Mouse (Mus musculus) hindbrain, embryonic 11.5 days (tissue): ENCODE results near the gene Cyp4f13. TPM values are rescaled to one million over a fixed set of nuclear protein-coding genes. Genes with fewer than 3 reads are reported as not detected.
A peak's percentile ranks its signal among the peaks of the same experiment; 100 is the strongest.

Experiments used
- ATAC-seq: fragments of 200-750 bp; cut with Nextera tagmentation; 2 replicates; pipeline ENCODE4 v1.8.0; 2017; ENCODE audit warnings: mild to moderate bottlenecking, moderate TSS enrichment, moderate library complexity; ENCODE audit not compliant: low FRiP score
- DNase-seq: peaks from one replicate; pipeline ENCODE4 v3.0.0-alpha.2; 2015; ENCODE audit warnings: low spot score
- H3K27ac ChIP-seq: fragments of 300-500 bp; sonication (generic); 2 replicates; pipeline ENCODE4 v1.5.1; 2014; ENCODE audit warnings: mild to moderate bottlenecking, low read depth, low read length
- H3K27me3 ChIP-seq: fragments of 300-500 bp; sonication (generic); 2 replicates; pipeline ENCODE4 v1.6.1; 2014; ENCODE audit warnings: mild to moderate bottlenecking, low read length, moderate library complexity, mixed read lengths; ENCODE audit not compliant: control insufficient read depth, insufficient read depth
- H3K36me3 ChIP-seq: fragments of 300-500 bp; sonication (generic); 2 replicates; pipeline ENCODE4 v1.6.1; 2014; ENCODE audit warnings: mild to moderate bottlenecking, low read length, moderate library complexity, mixed read lengths; ENCODE audit not compliant: control insufficient read depth, insufficient read depth
- H3K4me1 ChIP-seq: fragments of 300-500 bp; sonication (generic); replicated peaks from 2 replicates; pipeline ENCODE4 v1.6.1; 2014; ENCODE audit warnings: low read length, mixed read lengths; ENCODE audit not compliant: control insufficient read depth, insufficient read depth
- H3K4me2 ChIP-seq: fragments of 300-500 bp; sonication (generic); replicated peaks from 2 replicates; pipeline ENCODE4 v1.6.1; 2014; ENCODE audit warnings: mild to moderate bottlenecking, low read depth, low read length
- H3K4me3 ChIP-seq: fragments of 300-500 bp; sonication (generic); 2 replicates; pipeline ENCODE4 v1.5.1; 2014; ENCODE audit warnings: low read depth, low read length
- H3K9ac ChIP-seq: fragments of 300-500 bp; sonication (generic); 2 replicates; pipeline ENCODE4 v1.6.1; 2014; ENCODE audit warnings: low read depth, low read length
- H3K9me3 ChIP-seq: fragments of 300-500 bp; sonication (generic); 2 replicates; pipeline ENCODE4 v1.6.1; 2016; ENCODE audit warnings: low read length; ENCODE audit not compliant: control insufficient read depth
- WGBS: fragments of 180-500 bp; shearing (Covaris S2); extraction: QIAGEN DNeasy Blood & Tissue Kit; methylation state at CpG from one replicate; pipeline ENCODE4 v1.1.7; 2014; 5-methylcytosine and 5-hydroxymethylcytosine counted together
- polyA plus RNA-seq: library from polyadenylated mRNA; unstranded; fragments of >200 nt; fragmentation: Nextera tagmentation; extraction: Ambion mirVana; gene quantifications from 2 replicates; pipeline ENCODE4 v1.2.1, GENCODE M21; 2014

The Cyp4f13 gene
- polyA plus RNA-seq: 3.1 and 5.5 TPM in 2 replicates

- no peaks in the 10 kb centered on the region for H3K27me3 ChIP-seq
- no peaks in the 10 kb centered on the region for H3K4me1 ChIP-seq
- DNase-seq: peak; percentile 71
- H3K9me3 ChIP-seq: no peaks in the 10 kb centered on the region
- H3K36me3 ChIP-seq: no peaks in the 10 kb centered on the region
- H3K9ac ChIP-seq: no peak within 1 kb of the TSS
- peak within 1 kb of the TSS; percentile 19; the same call in 1 of the 2 replicates for H3K4me2 ChIP-seq
- no peak for ATAC-seq
- 42% methylated on average over 12 of the region's 12 CpGs for WGBS
- H3K27ac ChIP-seq: no peak within 1 kb of the TSS
- H3K4me3 ChIP-seq: peak within 1 kb of the TSS; percentile 22
Observed at GRCm38 (mm10) chr17:32947215-32947914, at the start of gene Cyp4f13. Cyp4f13 (minus strand) TSS chr17:32947402.

GRCm38 (mm10) chr17:32992699-32993474 lies 45.7 kb upstream of the Cyp4f13 start, which contains the start of gene Zfp952:
Zfp952 (plus strand) TSS chr17:32993129.
- Histone ChIP-seq H3K9me3 (no peaks in the 10 kb centered on the region), H3K4me2 (peak within 1 kb of the TSS; percentile 68), H3K4me1 (0 out of 2 replicates have a peak, but pooled peaks cover 4% of the 10 kb centered on the region), H3K9ac (peak within 1 kb of the TSS; percentile 67), H3K36me3 (no peaks in the 10 kb centered on the region), H3K27me3 (no peaks in the 10 kb centered on the region), H3K27ac (0 out of 2 replicates have a peak within 1 kb of the TSS, but pooled peaks have one; percentile 30), H3K4me3 (peak within 1 kb of the TSS; percentile 65)
- DNase-seq (peak; percentile 88), ATAC-seq (peak; percentile 93)
- WGBS: 2% methylated on average over 21 of the region's 21 CpGs

- 71% methylated on average over 12 of the region's 12 CpGs for WGBS
- no peaks in the 10 kb centered on the region for H3K27me3 ChIP-seq
- no peak overlapping the region for H3K27ac ChIP-seq
- peak overlapping the region; percentile 68; the same call in 1 of the 2 replicates for H3K4me2 ChIP-seq
- H3K4me1 ChIP-seq: 0 out of 2 replicates have a peak, but pooled peaks cover 4% of the 10 kb centered on the region
- H3K9ac ChIP-seq: no peak overlapping the region
- H3K9me3 ChIP-seq: no peaks in the 10 kb centered on the region
- 0 out of 2 replicates have a peak overlapping the region, but pooled peaks have one; percentile 65 for H3K4me3 ChIP-seq
- peak; percentile 27 for DNase-seq
- ATAC-seq: no peak
- H3K36me3 ChIP-seq: no peaks in the 10 kb centered on the region
Observed at GRCm38 (mm10) chr17:32991965-32992698, 44.9 kb upstream of the Cyp4f13 start.

GRCm38 (mm10) chr17:32986301-32986700 lies 39.1 kb upstream of the Cyp4f13 start:
- H3K27ac ChIP-seq: no peak overlapping the region
- H3K4me2 ChIP-seq: no peak overlapping the region
- no peak overlapping the region for H3K9ac ChIP-seq
- H3K4me1 ChIP-seq: no peaks in the 10 kb centered on the region
- 84% methylated on average over 4 of the region's 4 CpGs for WGBS
- H3K9me3 ChIP-seq: no peaks in the 10 kb centered on the region; the same call in 1 of the 2 replicates
- no peaks in the 10 kb centered on the region for H3K27me3 ChIP-seq
- DNase-seq: no peak
- H3K36me3 ChIP-seq: no peaks in the 10 kb centered on the region
- no peak for ATAC-seq
- no peak overlapping the region for H3K4me3 ChIP-seq

GRCm38 (mm10) chr17:32981361-32981760 lies 34.2 kb upstream of the Cyp4f13 start:
- Histone ChIP-seq H3K4me3 (no peak overlapping the region), H3K9ac (no peak overlapping the region), H3K36me3 (peaks cover 19% of the 10 kb centered on the region), H3K9me3 (no peaks in the 10 kb centered on the region; the same call in 1 of the 2 replicates), H3K4me1 (no peaks in the 10 kb centered on the region), H3K27me3 (no peaks in the 10 kb centered on the region), H3K27ac (no peak overlapping the region), H3K4me2 (no peak overlapping the region)
- no peak for ATAC-seq
- 91% methylated on average over 4 of the region's 4 CpGs for WGBS
- no peak for DNase-seq

- ATAC-seq (peak; percentile 99), DNase-seq (peak; percentile 96)
- Histone ChIP-seq H3K27me3 (no peaks in the 10 kb centered on the region), H3K4me2 (peak within 1 kb of the TSS; percentile 75), H3K36me3 (no peaks in the 10 kb centered on the region), H3K9me3 (no peaks in the 10 kb centered on the region), H3K27ac (peak within 1 kb of the TSS; percentile 71), H3K4me1 (0 out of 2 replicates have a peak, but pooled peaks cover 2% of the 10 kb centered on the region), H3K4me3 (peak within 1 kb of the TSS; percentile 88), H3K9ac (peak within 1 kb of the TSS; percentile 75)
- under 1% methylated on average over 33 of the region's 33 CpGs for WGBS
Observed at GRCm38 (mm10) chr17:32965623-32966290, 18.6 kb upstream of the Cyp4f13 start, which contains the start of gene Zfp472. Zfp472 (plus strand) TSS chr17:32965814.

GRCm38 (mm10) chr17:32965253-32965622 lies 18.0 kb upstream of the Cyp4f13 start:
- H3K36me3 ChIP-seq: no peaks in the 10 kb centered on the region
- no peaks in the 10 kb centered on the region for H3K9me3 ChIP-seq
- no peak overlapping the region for H3K27ac ChIP-seq
- H3K9ac ChIP-seq: peak overlapping the region; percentile 75
- peak overlapping the region; percentile 75 for H3K4me2 ChIP-seq
- H3K27me3 ChIP-seq: no peaks in the 10 kb centered on the region
- under 1% methylated on average over 14 of the region's 14 CpGs for WGBS
- 0 out of 2 replicates have a peak, but pooled peaks cover 2% of the 10 kb centered on the region for H3K4me1 ChIP-seq
- ATAC-seq (no peak; the same call in 1 of the 2 replicates), DNase-seq (no peak)
- peak overlapping the region; percentile 88 for H3K4me3 ChIP-seq

GRCm38 (mm10) chr17:32951441-32951840 lies 4.2 kb upstream of the Cyp4f13 start:
- Histone ChIP-seq H3K9ac (no peak overlapping the region), H3K27ac (no peak overlapping the region), H3K4me2 (no peak overlapping the region), H3K27me3 (no peaks in the 10 kb centered on the region), H3K4me1 (no peaks in the 10 kb centered on the region), H3K4me3 (no peak overlapping the region), H3K9me3 (no peaks in the 10 kb centered on the region), H3K36me3 (no peaks in the 10 kb centered on the region)
- DNase-seq (peak; percentile 77), ATAC-seq (no peak)
- WGBS: 37% methylated on average over 16 of the region's 16 CpGs
